Mouse (Mus musculus): ENCODE results near the gene Ano5. TPM values are rescaled to one million over a fixed set of nuclear protein-coding genes. Genes with fewer than 3 reads are reported as not detected.

The Ano5 gene
- polyA plus RNA-seq, 1 experiment from 2014 or later = 0.27 TPM

DNA sequence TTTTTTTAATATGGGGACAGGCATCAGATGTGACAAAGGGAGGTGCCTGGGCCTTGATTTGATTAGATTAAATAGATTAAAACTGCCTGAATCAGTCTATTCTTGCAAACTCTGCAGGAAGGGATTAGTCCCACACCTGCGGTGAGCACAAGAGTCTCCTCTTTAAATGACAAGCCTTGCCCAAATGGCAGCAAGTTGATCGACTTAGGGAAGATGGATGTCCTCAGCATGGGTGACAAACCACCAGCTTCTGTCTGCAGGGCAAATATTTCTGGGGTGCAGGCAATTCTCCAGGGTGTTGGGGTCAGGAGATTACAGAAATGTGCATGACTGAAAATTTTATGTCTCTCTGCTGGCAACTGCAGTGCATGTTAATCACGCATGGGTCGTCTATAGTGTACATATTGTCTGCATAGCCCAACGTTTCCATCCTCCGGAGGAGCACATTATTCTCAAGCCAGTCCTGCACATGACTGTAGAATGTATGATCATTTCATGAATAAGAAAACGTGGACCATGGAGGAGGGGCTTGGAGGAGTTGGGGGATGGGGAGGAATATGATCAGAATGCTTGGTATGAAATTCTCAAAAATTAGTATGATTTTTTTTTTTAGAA is 122.5 kb downstream of the Ano5 start:
- no peak overlapping the region for H3K27ac ChIP-seq (ENCODE audit: low read length)
- no peak overlapping the region for H3K4me3 ChIP-seq (ENCODE audit: low read depth, low read length)
- no peak for ATAC-seq (ENCODE audit: insufficient number of reproducible peaks, insufficient read depth, low FRiP score, low read depth)
- no peak overlapping the region for H3K4me2 ChIP-seq (replicated peaks; ENCODE audit: low read depth, low read length)
- no peaks in the 10 kb centered on the region for H3K36me3 ChIP-seq (ENCODE audit: control insufficient read depth, insufficient read depth, low read length)
- H3K9ac ChIP-seq (replicated peaks; ENCODE audit: low read depth, low read length) = no peak overlapping the region
- WGBS = 13% methylated on average over 7 of the region's 7 CpGs
- H3K27me3 ChIP-seq (ENCODE audit: control insufficient read depth, insufficient read depth, low read length) = peaks cover 13% of the 10 kb centered on the region
- no peaks in the 10 kb centered on the region for H3K9me3 ChIP-seq (ENCODE audit: control insufficient read depth, low read depth, low read length)
- no peaks in the 10 kb centered on the region for H3K4me1 ChIP-seq (ENCODE audit: control insufficient read depth, insufficient read depth, low read length)

Other genes starting within 250 kb of the Ano5 start
- not detected in 2 replicates for gene Slc17a6, start 111.0 kb downstream of the Ano5 start, polyA plus RNA-seq (2014; fragmentation: Nextera tagmentation; extraction: Ambion mirVana)

Data from stomach, embryonic 14.5 days (tissue).